Mouse (Mus musculus) E14TG2a.4 (cell line): ENCODE measurements at regions not wholly inside any gene's neighbourhood (a gene's known extent, or its start where the extent isn't known, plus 50 kb on each side); places are given as distances from the start of the nearest gene placed in this dataset.
"Not testable (repeated sequence)": the region's sequence is repeated elsewhere in the genome, so short reads cannot be mapped to it uniquely, and the experiment has no call there.

Experiments used
- CTCF ChIP-seq: conservative IDR thresholded peaks from 2 replicates; pipeline ENCODE4 v1.5.1; 2014; ENCODE audit warnings: low read length
- NANOG ChIP-seq: IDR thresholded peaks from 2 replicates; pipeline ENCODE4 v1.6.1; 2014; ENCODE audit warnings: borderline replicate concordance, low read length, mixed read lengths
- POU5F1 ChIP-seq: IDR thresholded peaks from 2 replicates; pipeline ENCODE4 v1.6.1; 2014; ENCODE audit warnings: low read length, borderline replicate concordance

DNA sequence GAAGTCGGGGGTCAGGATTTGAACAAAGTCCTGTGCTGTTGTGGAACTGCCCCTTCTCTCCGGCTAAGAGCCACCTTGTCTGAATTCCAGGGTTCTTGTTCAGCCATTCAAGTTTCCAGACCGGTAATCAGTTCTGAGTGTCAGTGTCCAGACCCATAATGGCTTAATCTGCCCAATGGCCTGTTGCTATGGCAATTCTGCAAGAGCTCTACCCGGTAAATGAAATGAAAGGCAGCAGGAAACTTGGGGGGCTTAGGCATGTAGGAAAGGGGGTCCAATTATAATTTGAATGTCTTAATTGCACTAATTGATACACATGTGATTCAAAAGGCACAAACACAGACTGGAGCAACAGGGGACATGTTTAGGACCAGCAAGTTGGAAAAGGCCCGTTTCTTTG is 95.7 kb upstream of the Magee2 start:
- not testable (repeated sequence) for TF ChIP-seq CTCF, POU5F1, NANOG
